Mouse (Mus musculus) adrenal gland (tissue): ENCODE measurements around the gene Themis3.
"Not testable (repeated sequence)": the region's sequence is repeated elsewhere in the genome, so short reads cannot be mapped to it uniquely, and the experiment has no call there.

ENCODE experiments used
- intact Hi-C: fragments of 180-260 bp; cut with DNase I; formaldehyde crosslinking; loops from one replicate; pipeline ENCODE4 v1.15.1; 2025

Themis3 gene

DNA sequence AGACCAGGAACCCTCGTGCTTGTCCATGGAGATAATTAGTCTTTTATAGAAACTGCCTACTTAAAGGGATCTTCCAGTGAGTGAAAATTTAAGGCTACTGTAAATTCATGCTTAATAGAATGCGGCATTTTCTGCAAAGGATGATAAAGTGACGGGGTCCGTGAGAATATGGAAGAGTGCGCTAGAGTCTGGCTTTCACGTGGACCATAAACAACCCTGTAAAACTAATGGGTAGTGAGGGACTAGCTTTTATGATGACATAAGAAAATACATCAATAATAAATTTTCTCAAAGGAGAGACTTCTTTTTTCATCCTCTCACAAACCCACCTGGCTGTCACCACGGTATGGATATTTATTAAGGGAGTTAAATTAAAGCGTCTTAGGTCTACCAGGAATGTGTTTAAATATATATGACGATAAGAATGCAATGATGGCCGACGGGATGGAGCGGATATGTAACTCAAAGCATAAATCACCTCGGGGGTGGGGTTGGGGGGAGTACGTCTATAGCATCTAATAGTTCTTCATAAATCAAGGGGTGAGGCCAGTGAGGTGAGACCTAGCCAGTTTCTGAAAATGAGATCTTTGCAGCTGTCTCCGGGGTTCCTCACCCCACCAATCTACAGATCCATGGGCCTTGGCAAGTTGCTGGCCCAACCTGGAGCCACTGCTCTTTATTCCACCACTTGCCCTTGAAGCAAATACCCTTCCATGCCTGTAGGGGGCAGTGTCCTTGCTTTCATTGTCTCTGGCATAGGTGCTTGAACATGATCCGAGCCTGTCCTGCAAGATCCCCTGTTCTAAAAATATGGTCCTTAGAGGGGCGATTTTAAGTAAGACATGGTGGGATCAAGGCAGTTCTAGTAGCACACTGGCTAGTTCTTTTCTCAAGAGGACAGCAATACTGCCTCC lies 35.8 kb downstream of the Themis3 start:
- intact Hi-C loops = no loop called here

DNA sequence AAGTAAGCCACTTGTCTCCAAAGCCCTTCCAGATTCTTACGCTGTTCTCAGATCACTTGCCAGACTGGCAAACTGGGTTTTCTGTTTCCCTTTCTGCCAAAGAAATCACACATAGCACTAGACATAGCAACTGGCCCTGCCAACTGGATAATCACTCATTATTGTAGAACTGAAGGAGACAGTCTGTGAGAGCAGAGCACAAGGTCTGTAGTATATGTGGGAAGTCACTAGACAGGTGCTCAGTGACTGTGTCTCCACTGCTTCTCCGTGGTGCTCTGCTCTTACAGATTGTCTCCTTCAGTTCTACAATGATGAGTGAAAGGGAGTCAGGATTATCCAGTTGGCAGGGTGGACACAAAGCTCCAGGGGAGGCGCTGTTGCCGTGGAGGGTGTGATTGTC lies 41.7 kb downstream of the Themis3 start:
- intact Hi-C loops = no loop called here

DNA sequence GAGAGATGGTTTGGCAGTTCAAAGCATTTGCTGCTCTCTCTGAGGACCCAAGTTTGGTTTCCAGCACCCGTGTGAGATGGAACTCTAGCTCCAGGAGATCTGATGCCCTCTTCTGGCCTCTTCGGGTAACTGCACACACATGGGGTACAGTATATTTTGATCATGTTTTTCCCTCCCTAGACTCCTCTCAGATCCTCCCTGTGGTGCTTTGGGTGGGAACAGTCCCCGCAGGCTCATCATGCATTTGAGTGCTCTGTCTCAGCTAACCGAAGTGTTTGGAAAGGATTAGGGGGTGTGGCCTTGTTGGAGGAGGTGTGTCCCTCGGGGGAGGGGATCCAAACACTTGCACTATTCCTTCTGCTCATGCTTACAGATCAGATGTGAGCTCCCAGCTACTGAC lies 43.9 kb downstream of the Themis3 start:
- intact Hi-C loops = no loop called here

DNA sequence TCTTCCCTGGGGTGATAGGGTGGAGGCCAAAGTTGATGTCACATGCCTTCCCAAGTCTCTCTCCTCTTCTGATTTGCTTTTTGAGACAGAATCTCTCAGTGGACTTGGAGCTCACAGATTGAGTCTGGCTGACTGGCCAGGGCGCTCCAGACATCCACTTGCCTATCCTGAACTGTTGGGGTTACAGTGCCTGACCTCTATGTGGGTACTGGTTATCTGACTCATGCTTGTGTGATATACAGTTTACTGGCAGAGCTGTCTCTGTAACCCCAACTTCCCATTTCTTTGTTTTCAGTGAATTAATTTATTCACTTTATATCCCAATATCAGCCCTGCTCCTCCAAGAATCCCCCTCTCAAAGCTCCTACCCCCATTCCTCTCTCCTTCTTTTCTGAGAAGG lies 62.1 kb downstream of the Themis3 start:
- intact Hi-C loops = no loop called here

DNA sequence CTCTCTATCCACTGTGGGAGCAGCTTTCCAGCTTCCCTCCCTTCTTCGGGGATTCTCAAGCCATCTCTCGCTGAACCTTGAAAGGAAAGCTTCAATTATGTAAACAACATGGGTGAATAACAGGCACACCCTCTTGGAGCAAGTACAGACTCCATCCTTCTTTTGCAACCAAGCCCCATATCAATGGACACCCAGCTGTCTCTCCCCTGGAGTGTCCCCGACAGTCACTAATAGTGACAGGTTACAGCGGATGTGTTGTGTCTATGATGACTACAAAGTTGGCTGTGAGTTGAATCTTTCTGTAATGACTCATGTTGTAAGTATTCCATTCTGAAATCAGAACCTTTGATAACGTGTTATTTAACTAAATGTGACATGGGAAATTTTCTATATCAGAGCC lies 71.0 kb downstream of the Themis3 start:
- intact Hi-C loops = no loop called here

DNA sequence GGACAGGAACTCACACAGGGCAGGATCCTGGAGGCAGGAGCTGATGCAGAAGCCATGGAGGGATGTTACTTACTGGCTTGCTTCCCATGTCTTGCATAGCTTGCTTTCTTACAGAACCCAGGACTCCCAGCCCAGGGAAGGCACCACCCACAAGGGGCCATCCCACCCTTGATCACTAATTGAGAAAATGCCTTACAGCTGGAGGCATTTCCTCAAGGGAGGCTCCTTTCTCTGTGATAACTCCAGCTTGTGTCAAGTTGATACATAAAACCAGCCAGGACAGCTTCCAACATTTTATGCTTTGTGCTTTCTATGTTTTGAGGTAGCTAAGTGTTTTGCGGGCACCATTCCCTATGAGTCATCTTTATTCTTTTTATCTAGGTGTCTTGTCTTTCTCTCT lies 71.8 kb downstream of the Themis3 start:
- intact Hi-C loops = not testable (repeated sequence)

DNA sequence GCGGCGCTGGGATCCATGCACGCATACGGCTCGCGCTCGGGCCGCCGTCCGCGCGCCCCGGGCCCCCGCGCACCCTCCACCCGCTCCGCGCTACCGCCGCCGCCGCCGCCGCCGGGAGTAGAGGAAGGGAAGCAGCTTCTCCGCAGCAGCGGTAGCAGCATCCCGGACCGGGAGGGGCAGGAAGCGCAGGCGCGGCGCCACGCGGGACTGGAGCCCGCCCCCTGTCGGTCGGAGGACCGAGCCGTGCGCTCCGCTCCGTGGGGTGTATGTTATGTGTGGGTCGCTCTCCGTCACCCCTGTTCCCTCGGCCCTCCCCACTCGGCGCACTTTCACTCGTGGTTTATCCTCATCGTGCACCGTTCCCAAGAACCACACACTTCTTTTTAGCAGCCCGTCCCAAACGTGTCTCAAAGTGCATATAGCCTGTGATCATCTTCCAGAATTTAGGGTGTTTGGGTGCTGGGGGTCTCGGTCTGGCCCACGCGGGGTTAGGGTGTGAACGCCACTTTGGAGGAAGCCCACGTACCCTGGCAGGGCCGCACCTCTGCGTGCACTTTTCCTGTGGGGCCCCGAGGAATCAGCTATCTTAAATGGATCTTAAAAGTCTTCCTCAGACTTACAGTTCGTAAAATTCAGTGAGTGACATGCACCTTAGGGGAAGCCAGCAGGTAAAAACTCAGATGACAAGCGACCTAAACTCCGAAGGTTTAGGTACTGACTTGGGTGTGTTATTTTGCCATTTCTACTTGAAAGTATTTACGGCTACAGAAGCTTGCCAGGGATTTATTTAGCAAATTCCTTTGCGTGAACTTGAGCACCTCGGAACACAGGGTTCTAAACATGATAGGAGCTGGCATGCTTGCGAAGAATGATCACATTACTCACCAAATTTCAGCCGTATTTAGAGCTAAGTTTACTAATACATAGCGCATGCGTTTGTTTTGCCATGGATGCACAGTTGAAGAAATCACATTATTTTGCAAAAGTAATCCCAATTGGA lies 74.6 kb downstream of the Themis3 start, which contains the start of gene Rab12:
Gene Rab12 (minus strand): TSS at position 176 of the 1,000 bp plus-strand sequence.
- intact Hi-C loops = no loop called here

DNA sequence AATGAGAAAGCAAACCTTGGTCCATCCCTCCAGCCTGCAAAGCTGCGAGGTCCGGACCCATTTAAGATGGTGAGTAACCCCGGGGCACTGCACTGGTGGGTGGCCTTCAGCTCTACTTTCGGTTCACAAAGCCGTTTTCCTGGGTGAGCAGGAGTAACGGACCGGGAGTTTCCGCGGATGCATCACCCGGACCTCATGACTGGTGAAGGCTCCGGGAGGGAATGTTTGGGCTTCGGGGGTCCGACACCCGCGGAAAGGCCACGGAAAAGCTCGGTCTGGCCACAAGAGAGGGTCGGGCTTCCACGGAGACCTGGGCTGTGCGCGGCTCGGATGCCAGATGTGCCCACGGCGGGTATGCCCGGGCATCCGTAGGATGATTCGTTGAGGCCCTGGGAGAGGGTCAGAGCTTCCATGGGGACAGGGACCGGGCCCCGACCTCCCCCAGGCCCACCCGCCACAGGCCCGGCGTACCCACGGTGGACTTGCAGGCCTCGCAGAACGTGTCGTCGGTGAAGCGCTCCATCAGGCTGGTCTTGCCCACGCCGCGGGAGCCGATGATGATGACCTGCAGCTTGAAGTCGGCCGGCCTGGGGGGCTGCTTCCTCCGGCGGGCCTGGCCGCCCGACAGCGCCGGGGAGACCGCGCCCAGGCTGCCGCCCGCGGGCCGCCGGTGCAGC lies 75.4 kb downstream of the Themis3 start:
- intact Hi-C loops = no loop called here

DNA sequence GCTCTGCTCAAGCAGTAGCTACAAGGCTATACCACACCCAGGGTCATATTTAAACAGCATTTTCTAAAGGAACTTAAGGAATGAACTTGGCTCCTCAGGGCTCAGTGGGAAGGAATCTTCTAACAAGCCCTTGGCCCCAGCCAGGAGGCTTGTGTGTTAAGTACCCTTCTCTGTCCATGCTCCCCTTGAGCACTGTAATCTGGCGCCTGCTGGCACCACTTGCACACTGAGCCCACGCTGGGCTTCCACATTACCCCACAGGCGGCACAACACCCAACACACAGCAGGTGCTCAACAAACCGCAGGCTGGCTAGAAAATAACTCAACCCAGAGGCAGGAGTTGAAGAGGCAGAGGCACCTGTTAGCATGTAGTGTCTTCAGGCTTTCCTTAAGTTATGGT lies 77.5 kb downstream of the Themis3 start:
- intact Hi-C loops = no loop called here

DNA sequence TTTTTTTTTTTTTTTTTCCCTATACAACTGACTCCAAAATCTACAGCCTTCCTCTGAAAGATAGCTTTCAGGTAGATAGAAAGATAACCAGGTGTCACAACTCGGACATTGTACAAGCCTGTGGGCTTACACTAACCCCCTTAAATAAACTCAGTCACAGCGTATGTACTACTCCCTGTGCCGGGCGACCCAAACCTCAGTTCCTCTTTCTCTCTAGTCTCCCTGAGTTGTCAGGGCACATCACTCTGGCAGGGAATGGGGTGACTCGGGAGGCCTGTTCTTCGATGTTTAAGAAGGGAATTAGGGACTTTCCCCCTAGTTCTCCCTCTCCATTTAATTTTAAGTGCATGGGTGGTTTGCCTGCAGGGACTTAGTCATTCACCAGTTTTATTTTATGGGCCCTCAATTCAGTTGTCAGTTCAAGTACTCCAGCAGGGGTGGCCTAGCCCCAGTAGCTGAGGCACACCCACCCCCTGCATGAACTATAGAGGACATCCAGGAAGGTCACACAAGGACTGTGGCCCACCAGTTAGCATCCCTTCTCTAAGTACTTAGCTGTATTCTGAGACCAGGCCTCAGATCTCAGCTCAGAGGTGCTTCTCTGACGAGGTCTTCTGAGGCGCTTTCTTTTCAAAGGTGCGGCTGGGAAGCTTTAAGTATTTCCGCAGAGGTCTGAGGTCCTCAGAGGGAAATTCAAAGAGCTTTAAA lies 80.0 kb downstream of the Themis3 start:
- intact Hi-C loops = no loop called here

DNA sequence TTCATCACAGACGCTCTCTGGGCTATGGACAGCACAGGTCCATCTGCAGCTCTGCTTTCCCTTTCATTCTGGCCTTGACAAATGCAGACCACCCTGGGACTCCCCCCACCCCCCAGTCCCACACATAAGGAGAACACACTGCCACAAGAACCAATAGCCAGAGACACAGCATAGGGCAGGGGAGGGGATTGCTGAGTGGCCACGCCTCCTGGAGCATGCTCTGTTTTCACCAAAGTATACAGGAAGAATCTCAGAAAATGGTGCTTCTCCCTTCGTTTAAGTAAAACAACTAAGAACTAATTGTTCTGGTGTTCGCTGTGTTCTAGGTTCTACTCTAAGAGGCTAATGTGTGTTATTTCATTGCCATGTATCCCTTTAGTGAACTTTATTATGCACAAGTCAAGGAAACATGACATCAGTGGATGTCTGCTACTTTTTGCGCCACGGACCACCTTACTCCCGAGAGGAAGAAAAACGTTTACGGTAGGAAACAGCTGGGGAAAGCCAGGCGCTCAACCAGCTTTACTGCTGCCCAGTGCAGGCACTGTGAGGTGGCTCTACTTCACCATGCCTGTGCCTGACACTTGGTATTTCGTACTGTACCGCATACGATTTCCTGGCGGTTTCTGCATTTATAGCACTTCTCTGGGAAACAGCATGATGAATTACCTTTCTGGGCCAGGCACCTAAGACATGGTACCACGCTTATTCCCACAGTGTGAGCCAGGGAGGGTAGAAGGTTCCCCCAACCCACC lies 82.0 kb downstream of the Themis3 start:
- intact Hi-C loops = no loop called here

DNA sequence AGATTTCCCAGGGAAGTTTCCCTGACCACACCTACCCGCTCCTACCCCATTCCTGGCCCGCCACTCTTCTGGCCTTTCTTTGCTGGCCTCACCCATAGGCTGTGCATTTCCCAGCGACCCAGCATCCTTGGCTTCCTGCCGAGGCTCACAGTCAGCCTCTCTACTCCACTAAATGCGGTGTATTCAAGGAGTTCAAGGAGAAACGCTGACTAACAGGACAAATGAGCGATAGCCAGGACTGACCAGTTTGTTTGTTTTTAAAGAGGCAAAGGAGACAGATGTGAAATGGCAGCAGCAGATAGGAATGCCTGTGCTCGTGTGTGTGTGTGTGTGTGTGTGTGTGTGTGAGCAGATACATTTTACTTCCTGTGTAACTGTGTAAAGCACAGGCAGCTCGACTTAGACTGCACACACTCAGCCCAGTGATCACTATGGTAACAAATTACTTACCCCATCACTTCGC lies 84.2 kb downstream of the Themis3 start:
- intact Hi-C loops = no loop called here

DNA sequence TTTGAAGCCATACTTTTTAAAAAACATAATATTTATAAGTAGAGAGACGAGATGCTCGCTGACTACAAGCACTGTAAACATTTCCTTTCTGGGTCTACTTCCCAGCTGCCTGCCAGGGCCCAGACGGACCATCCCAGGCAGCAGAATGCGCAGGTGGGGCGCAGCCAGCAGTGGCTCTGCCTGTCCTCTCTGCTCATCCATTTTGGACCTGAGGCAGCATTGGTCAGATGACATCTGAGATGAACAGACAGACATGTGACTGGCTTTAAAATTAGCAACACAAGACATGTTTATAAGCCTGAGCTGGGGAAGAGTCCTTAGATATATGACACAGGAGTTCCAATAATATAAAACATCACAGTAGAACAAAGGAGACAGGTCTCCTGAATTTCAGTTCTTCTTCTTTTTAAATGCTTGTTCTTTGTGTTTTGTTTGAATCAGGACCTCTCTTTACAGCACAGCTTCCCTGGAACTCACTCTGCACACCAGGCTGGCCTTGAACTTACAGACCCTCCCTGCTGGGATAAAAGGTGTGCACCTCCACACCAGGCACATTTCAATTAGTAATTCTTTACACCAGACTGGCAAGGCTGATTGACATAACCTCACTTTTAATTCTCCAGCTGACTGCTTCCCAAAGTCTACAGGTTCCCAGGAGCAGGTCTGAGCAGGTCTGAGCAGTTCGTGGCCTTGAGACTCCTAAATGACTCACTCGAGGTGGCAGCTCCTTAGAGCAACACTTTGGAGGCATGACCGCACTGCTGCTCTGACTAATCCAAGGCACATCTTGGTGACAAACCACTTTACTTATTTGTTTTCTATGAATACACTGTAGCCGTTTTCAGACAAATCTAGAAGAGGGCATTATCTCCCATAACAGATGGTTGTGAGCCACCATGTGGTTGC lies 87.1 kb downstream of the Themis3 start:
- intact Hi-C loops = no loop called here

DNA sequence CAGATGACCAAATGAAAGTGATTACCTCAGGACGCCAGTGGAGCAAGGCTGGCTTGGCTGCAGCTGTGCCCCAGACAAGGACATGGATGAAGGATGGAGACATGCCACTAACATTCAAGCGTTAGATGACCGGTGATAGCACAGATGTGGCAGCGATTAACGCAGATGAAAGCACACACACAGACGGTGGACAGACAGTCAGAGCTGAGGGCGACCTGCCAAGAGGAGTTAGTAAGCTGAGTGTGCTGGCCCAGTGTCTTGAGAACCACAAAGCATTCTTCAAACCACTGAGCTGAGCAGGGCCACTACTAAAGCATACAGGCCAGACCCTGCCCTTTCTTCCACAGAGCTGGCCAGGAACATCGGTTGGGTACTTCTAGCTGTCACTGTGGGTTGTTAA lies 89.5 kb downstream of the Themis3 start:
- intact Hi-C loops = no loop called here
